In the genomic region with DNA sequence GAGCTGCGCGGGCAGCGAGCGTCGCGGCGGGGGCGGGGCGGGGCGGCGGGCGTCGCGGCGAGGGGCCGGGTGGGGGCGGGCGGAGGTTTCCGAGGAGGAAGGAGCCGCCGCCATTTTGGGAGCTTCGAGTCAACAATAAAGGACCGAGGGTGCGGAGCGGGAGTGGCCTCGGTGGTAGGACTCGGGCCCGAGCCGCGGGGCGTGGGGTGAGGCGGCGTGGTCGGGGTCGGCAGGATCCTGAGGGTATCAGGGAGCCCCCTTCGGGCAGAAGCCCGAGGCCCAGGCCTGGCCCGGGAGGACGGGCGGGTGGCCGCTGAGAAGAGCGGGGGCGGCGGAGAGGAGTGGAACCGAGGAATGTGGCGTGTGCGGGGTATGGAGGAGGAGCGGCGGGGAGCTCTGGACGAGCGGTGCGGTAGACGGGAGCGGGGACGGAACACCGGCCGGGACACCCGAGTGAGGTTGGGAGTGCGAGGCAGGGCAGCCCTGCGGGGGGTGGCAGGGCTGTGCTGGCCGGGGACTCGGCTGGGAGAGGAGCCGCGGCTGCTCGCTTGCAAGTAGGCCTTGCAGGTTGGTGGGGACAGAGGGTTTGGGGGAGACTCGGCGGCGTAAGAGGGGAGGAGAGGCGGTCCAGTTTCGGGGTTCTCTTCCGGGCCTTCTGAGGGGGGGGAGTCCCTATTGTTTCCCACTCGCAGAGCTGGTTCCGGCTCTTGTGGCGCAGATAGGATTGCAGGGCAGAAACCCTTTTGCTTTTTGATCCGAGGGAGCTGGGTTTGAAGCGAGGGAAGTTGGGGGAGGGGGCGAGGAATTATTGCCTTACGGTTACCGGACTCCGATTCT, we compare ENCODE assay signal across 8 mouse cellular contexts. TPM values are rescaled to one million over a fixed set of nuclear protein-coding genes. Genes with fewer than 3 reads are reported as not detected.
DNase-seq lines count a peak whose midpoint lies in the region; ATAC-seq and TF ChIP-seq lines count a peak whose summit lies in the region.

A gene (plus strand): TSS at position 114 of the 837 bp plus-strand sequence.

- H3K4me3 ChIP-seq in C2C12 (ENCODE audit: insufficient read depth, poor library complexity, severe bottlenecking), result peak within 1 kb of the TSS; percentile 83
- H3K4me3 ChIP-seq in heart, embryonic 11.5 days (ENCODE audit: low read depth, low read length), result peak within 1 kb of the TSS; percentile 100
- H3K4me3 ChIP-seq in kidney, embryonic 16.5 days (ENCODE audit: low read length), result peak within 1 kb of the TSS; percentile 91
- peak within 1 kb of the TSS; percentile 95 for H3K4me3 ChIP-seq in liver, adult 2 months (ENCODE audit: insufficient read depth, low read depth, low read length)

- peak within 1 kb of the TSS; percentile 100 for H3K9ac ChIP-seq in heart, embryonic 11.5 days (ENCODE audit: low read depth, low read length)
- H3K9ac ChIP-seq in kidney, embryonic 16.5 days (replicated peaks; ENCODE audit: low read length), result peak within 1 kb of the TSS; percentile 100
- H3K9ac ChIP-seq in liver, adult 2 months (ENCODE audit: low read depth, low read length), result peak within 1 kb of the TSS; percentile 99

- no peak for TF ChIP-seq CTCF in C2C12 (IDR thresholded peaks at IDR 0.05; ENCODE audit: control insufficient read depth, insufficient read depth, insufficient read length)
- TF ChIP-seq CTCF in brain, embryonic 14.5 days (IDR thresholded peaks at IDR 0.05; ENCODE audit: borderline replicate concordance, extremely low read depth, insufficient read depth, insufficient read length), result no peak
- TF ChIP-seq CTCF in liver, adult 2 months (IDR thresholded peaks at IDR 0.05; ENCODE audit: low read depth, low read length), result no peak

- peaks cover 31% of the 10 kb centered on the region for H3K36me3 ChIP-seq in C2C12 (ENCODE audit: control insufficient read depth, insufficient read depth)
- H3K36me3 ChIP-seq in heart, embryonic 11.5 days (ENCODE audit: control insufficient read depth, insufficient read depth, low read length), result peaks cover 11% of the 10 kb centered on the region
- H3K36me3 ChIP-seq in kidney, embryonic 16.5 days (ENCODE audit: insufficient read depth, low read length), result peaks cover 25% of the 10 kb centered on the region
- H3K36me3 ChIP-seq in liver, adult 2 months (ENCODE audit: control insufficient read depth, insufficient read depth, low read length), result peaks cover 16% of the 10 kb centered on the region
- H3K36me3 ChIP-seq in splenic B cell, adult 2 months (ENCODE audit: control insufficient read depth, insufficient read depth, low read length, poor library complexity, severe bottlenecking), result peaks cover 10% of the 10 kb centered on the region; the same call in 1 of the 2 replicates

- no peak for TF ChIP-seq POLR2A in brain, embryonic 14.5 days (IDR thresholded peaks at IDR 0.05; ENCODE audit: borderline replicate concordance, extremely low read depth, insufficient read depth, insufficient read length, poor library complexity, severe bottlenecking)
- 0 out of 2 replicates have a peak, but pooled peaks have one; percentile 30 for TF ChIP-seq POLR2A in liver, adult 2 months (IDR thresholded peaks at IDR 0.05; ENCODE audit: extremely low read depth, insufficient read depth, low read length)

- H3ac ChIP-seq in C2C12 (ENCODE audit: control insufficient read depth, insufficient read length, low read depth), result peak within 1 kb of the TSS; percentile 89

- peaks cover 60% of the 10 kb centered on the region for H3K79me3 ChIP-seq in C2C12 (ENCODE audit: low read depth)

- peak within 1 kb of the TSS; percentile 99 for H3K27ac ChIP-seq in heart, embryonic 11.5 days (ENCODE audit: low read depth, low read length)
- H3K27ac ChIP-seq in kidney, embryonic 16.5 days (ENCODE audit: low read length), result peak within 1 kb of the TSS; percentile 99
- H3K27ac ChIP-seq in liver, adult 2 months (replicated peaks; ENCODE audit: insufficient read depth, low read depth, low read length), result peak within 1 kb of the TSS; percentile 100

- under 1% methylated on average over 67 of the region's 80 CpGs for WGBS in heart, embryonic 11.5 days (ENCODE audit: insufficient replicate concordance)
- WGBS in kidney, embryonic 16.5 days, result under 1% methylated on average over 60 of the region's 80 CpGs
- under 1% methylated on average over 80 of the region's 80 CpGs for WGBS in liver, adult 2 months

- no peaks in the 10 kb centered on the region for H3K9me3 ChIP-seq in heart, embryonic 11.5 days (replicated peaks; ENCODE audit: control insufficient read depth, low read length)
- no peaks in the 10 kb centered on the region for H3K9me3 ChIP-seq in kidney, embryonic 16.5 days (ENCODE audit: low read length)

- peaks cover 14% of the 10 kb centered on the region for H3K4me1 ChIP-seq in heart, embryonic 11.5 days (ENCODE audit: control insufficient read depth, insufficient read depth, low read length)
- H3K4me1 ChIP-seq in kidney, embryonic 16.5 days (ENCODE audit: insufficient read depth, low read length), result peaks cover 32% of the 10 kb centered on the region
- peaks cover 19% of the 10 kb centered on the region for H3K4me1 ChIP-seq in liver, adult 2 months (ENCODE audit: control insufficient read depth, insufficient read depth, low read length)

- peaks cover 76% of the 10 kb centered on the region for H3K79me2 ChIP-seq in C2C12 (ENCODE audit: control insufficient read depth, insufficient read depth)
- peaks cover 34% of the 10 kb centered on the region; the same call in 1 of the 2 replicates for H3K79me2 ChIP-seq in liver, adult 2 months (ENCODE audit: control insufficient read depth, insufficient read depth, low read length)

- H3K4me2 ChIP-seq in heart, embryonic 11.5 days, result peak within 1 kb of the TSS; percentile 63
- peak within 1 kb of the TSS; percentile 80 for H3K4me2 ChIP-seq in kidney, embryonic 16.5 days (replicated peaks; ENCODE audit: low read depth, low read length)

- peak; percentile 76 for DNase-seq in brain, embryonic 14.5 days (ENCODE audit: low read depth)
- DNase-seq in liver, adult 2 months (ENCODE audit: extremely low read depth, low read depth, low spot score), result peak; percentile 41
- DNase-seq in splenic B cell, adult 2 months (ENCODE audit: low read depth, low spot score), result peak; percentile 76

- H3K27me3 ChIP-seq in C2C12 (ENCODE audit: control insufficient read depth, insufficient read depth, insufficient read length), result no peaks in the 10 kb centered on the region
- H3K27me3 ChIP-seq in heart, embryonic 11.5 days (ENCODE audit: control insufficient read depth, insufficient read depth, low read length), result no peaks in the 10 kb centered on the region
- no peaks in the 10 kb centered on the region for H3K27me3 ChIP-seq in kidney, embryonic 16.5 days (ENCODE audit: insufficient read depth, low read length)
- no peaks in the 10 kb centered on the region for H3K27me3 ChIP-seq in liver, adult 2 months (ENCODE audit: control insufficient read depth, insufficient read depth, low read length)
- H3K27me3 ChIP-seq in splenic B cell, adult 2 months (ENCODE audit: control insufficient read depth, insufficient read depth, low read length, poor library complexity, severe bottlenecking), result 0 out of 2 replicates have a peak, but pooled peaks cover 2% of the 10 kb centered on the region

- ATAC-seq in erythroblast, adult 5-6 weeks (replicated peaks; ENCODE audit: low FRiP score, poor library complexity, severe bottlenecking), result peak; percentile 52
- peak; percentile 79 for ATAC-seq in heart, embryonic 11.5 days (replicated peaks; ENCODE audit: insufficient number of reproducible peaks, low FRiP score, low TSS enrichment)
- ATAC-seq in kidney, embryonic 16.5 days (ENCODE audit: low FRiP score, low TSS enrichment), result peak; percentile 60
- ATAC-seq in monocyte, adult 5-6 weeks (replicated peaks; ENCODE audit: insufficient number of reproducible peaks, low FRiP score, low TSS enrichment, poor library complexity, severe bottlenecking), result peak; percentile 41

TF ChIP-seq in C2C12, 6 proteins besides CTCF, POLR2A, EP300 and RAD21:
- TF ChIP-seq USF1 (IDR thresholded peaks at IDR 0.05; ENCODE audit: low read depth) (no peak), MYOD1 (IDR thresholded peaks at IDR 0.05; ENCODE audit: control insufficient read depth, insufficient read length, low read depth) (no peak), CEBPB (IDR thresholded peaks at IDR 0.05; ENCODE audit: low read depth) (no peak), FOSL1 (IDR thresholded peaks at IDR 0.05; ENCODE audit: insufficient read depth, low read length, poor library complexity, severe bottlenecking) (no peak), MYOG (IDR thresholded peaks at IDR 0.05; ENCODE audit: control insufficient read depth, extremely low read depth, insufficient read length) (no peak), MAX (IDR thresholded peaks at IDR 0.05) (no peak)
TF ChIP-seq in C2C12: peak in this region for 0.

RNA-seq across cellular contexts. Expression of the gene that starts here (rescaled TPM):
- 29.9 TPM for polyA plus RNA-seq in C2C12 (2012; fragmentation: generic; extraction: Trizol)
- 40.8 and 68.4 TPM in 2 replicates for polyA plus RNA-seq in brain, embryonic 14.5 days (2012; rRNA removed)
- 53.1 and 53.8 TPM in 2 replicates for total RNA-seq in erythroblast, adult 5-6 weeks (2015; ENCODE audit: low replicate concordance)
- total RNA-seq in erythroblast, adult 5-6 weeks (2017; ENCODE audit: low replicate concordance), result 109 and 114 TPM in 2 replicates
- polyA plus RNA-seq in heart, embryonic 11.5 days (2014; fragmentation: Nextera tagmentation; extraction: Ambion mirVana), result 7.7 and 15.0 TPM in 2 replicates
- 11.2 and 13.9 TPM in 2 replicates for polyA plus RNA-seq in kidney, embryonic 16.5 days (2015; fragmentation: Nextera tagmentation; extraction: Ambion mirVana)
- 58.4 and 58.7 TPM in 2 replicates for total RNA-seq in liver, adult 2 months (2014; rRNA removed)
- 8.4 and 8.8 TPM in 2 replicates for polyA plus RNA-seq in liver, adult 2 months (2012; rRNA removed)
- 131 to 157 TPM (median 139 TPM) in 3 replicates for total RNA-seq in monocyte, adult 5-6 weeks (2017)

Comparison
In these comparisons a context has a peak if more than half of its experiments do, and no peak if none do; other contexts are left out.
1. Peak in every context shown above with its lines: DNase-seq, ATAC-seq, H3K4me3 ChIP-seq and H3K27ac ChIP-seq.